Mouse (Mus musculus) CH12.LX (cell line): ENCODE results near the gene 1700020L24Rik. TPM values are rescaled to one million over a fixed set of nuclear protein-coding genes. Genes with fewer than 3 reads are reported as not detected.
A peak's percentile ranks its signal among the peaks of the same experiment; 100 is the strongest.

Experiments
- DNase-seq: peaks from one replicate; pipeline ENCODE4 v3.0.0-alpha.2; 2013; ENCODE audit errors: extremely low read depth
- H3K27ac ChIP-seq: 2 replicates; pipeline ENCODE4 v1.5.1; 2012; ENCODE audit warnings: low read depth, mild to moderate bottlenecking, control low read depth, moderate library complexity; ENCODE audit not compliant: insufficient read depth
- H3K27me3 ChIP-seq: replicated peaks from 2 replicates; pipeline ENCODE3; 2012; ENCODE audit warnings: inconsistent platforms
- H3K36me3 ChIP-seq, 2 experiments: replicated peaks in 1 of 2; 2 replicates each; pipeline versions ENCODE3 to v1.6.1; 2012; ENCODE audit warnings: inconsistent platforms in 1 of 2, low read length in 1 of 2, mild to moderate bottlenecking in 1 of 2, mixed read lengths in 1 of 2, moderate library complexity in 1 of 2; ENCODE audit not compliant: control insufficient read depth in 1 of 2, insufficient read depth in 1 of 2
- H3K4me1 ChIP-seq, 2 experiments: 2 replicates each; pipeline ENCODE4 v1.6.1; 2012; ENCODE audit warnings: inconsistent platforms in 1 of 2, moderate library complexity in 1 of 2; ENCODE audit not compliant: insufficient read depth in 2 of 2, control insufficient read depth in 1 of 2
- H3K4me2 ChIP-seq: 2 replicates; pipeline ENCODE4 v1.6.1; 2012; ENCODE audit warnings: low read depth, mild to moderate bottlenecking, control low read depth; ENCODE audit not compliant: poor library complexity, insufficient read depth, severe bottlenecking
- H3K4me3 ChIP-seq, 3 experiments: fragments of 150-350 bp in 1 of 3; sonication (generic) in 1 of 3; replicated peaks in 1 of 3; 2 replicates each; pipeline versions ENCODE3 to v1.5.1; 2011 to 2012; ENCODE audit warnings: low read depth in 2 of 3, low read length in 2 of 3, mild to moderate bottlenecking in 2 of 3, moderate library complexity in 2 of 3, control low read depth in 1 of 3, improper control_type of control experiment in 1 of 3, inconsistent platforms in 1 of 3, mixed read lengths in 1 of 3; ENCODE audit not compliant: poor library complexity in 1 of 3
- H3K79me2 ChIP-seq: replicated peaks from 2 replicates; pipeline ENCODE4 v1.6.1; 2012; ENCODE audit warnings: mild to moderate bottlenecking, moderate library complexity; ENCODE audit not compliant: control insufficient read depth, poor library complexity, insufficient read depth, severe bottlenecking; ENCODE audit errors: extremely low read depth
- H3K9ac ChIP-seq: 2 replicates; pipeline ENCODE4 v1.6.1; 2012; ENCODE audit warnings: low read depth, mild to moderate bottlenecking, control low read depth, moderate library complexity; ENCODE audit not compliant: insufficient read depth
- H3K9me3 ChIP-seq: replicated peaks from 2 replicates; pipeline ENCODE3; 2012; ENCODE audit warnings: low read length, inconsistent platforms, mixed read lengths
- CTCF ChIP-seq, 2 experiments: IDR thresholded peaks in 1 of 2; conservative IDR thresholded peaks in 1 of 2; 2 replicates each; pipeline ENCODE4 v1.5.1; 2011 to 2012; ENCODE audit warnings: low read depth in 2 of 2, low read length in 2 of 2, improper control_type of control experiment in 1 of 2, inconsistent platforms in 1 of 2, mild to moderate bottlenecking in 1 of 2, moderate library complexity in 1 of 2
- E2F4 ChIP-seq: IDR thresholded peaks from 2 replicates; pipeline ENCODE4 v1.6.1; 2011; ENCODE audit warnings: low read depth, low read length, improper control_type of control experiment; ENCODE audit not compliant: insufficient replicate concordance
- EP300 ChIP-seq: IDR thresholded peaks from 2 replicates; pipeline ENCODE4 v1.6.1; 2011; ENCODE audit warnings: low read length, improper control_type of control experiment
- ETS1 ChIP-seq: conservative IDR thresholded peaks from 2 replicates; pipeline ENCODE4 v1.6.1; 2012; ENCODE audit warnings: low read depth, mild to moderate bottlenecking, inconsistent platforms, low read length, improper control_type of control experiment, moderate library complexity
- HCFC1 ChIP-seq: IDR thresholded peaks from 2 replicates; pipeline ENCODE4 v1.6.1; 2012; ENCODE audit warnings: low read depth, mild to moderate bottlenecking, inconsistent platforms, low read length, improper control_type of control experiment
- IRF4 ChIP-seq: IDR thresholded peaks from 2 replicates; pipeline ENCODE4 v1.6.1; 2014; ENCODE audit warnings: low read depth, mild to moderate bottlenecking, inconsistent platforms, low read length, improper control_type of control experiment
- JUND ChIP-seq: conservative IDR thresholded peaks from 2 replicates; pipeline ENCODE4 v1.6.1; 2011; ENCODE audit warnings: low read depth, low read length, improper control_type of control experiment
- KAT2A ChIP-seq: IDR thresholded peaks from 2 replicates; pipeline ENCODE4 v1.6.1; 2012; ENCODE audit warnings: low read length, improper control_type of control experiment, inconsistent platforms; ENCODE audit not compliant: insufficient replicate concordance
- MAFK ChIP-seq: IDR thresholded peaks from 2 replicates; pipeline ENCODE4 v1.6.1; 2011; ENCODE audit warnings: low read length, improper control_type of control experiment; ENCODE audit not compliant: insufficient replicate concordance
- MAX ChIP-seq: IDR thresholded peaks from 2 replicates; pipeline ENCODE4 v1.6.1; 2011; ENCODE audit warnings: low read length, improper control_type of control experiment
- MAZ ChIP-seq: IDR thresholded peaks from 2 replicates; pipeline ENCODE4 v1.6.1; 2012; ENCODE audit warnings: low read depth, mild to moderate bottlenecking, inconsistent platforms, low read length, improper control_type of control experiment, moderate library complexity
- NRF1 ChIP-seq: IDR thresholded peaks from 2 replicates; pipeline ENCODE4 v1.6.1; 2014; ENCODE audit warnings: low read depth, mild to moderate bottlenecking, inconsistent platforms, low read length, improper control_type of control experiment, moderate library complexity
- POLR2A ChIP-seq: IDR thresholded peaks from 2 replicates; pipeline ENCODE4 v1.6.1; 2011; ENCODE audit warnings: low read depth, mild to moderate bottlenecking, improper control_type of control experiment, low read length
- RCOR1 ChIP-seq: conservative IDR thresholded peaks from 2 replicates; pipeline ENCODE4 v1.6.1; 2012; ENCODE audit warnings: low read depth, mild to moderate bottlenecking, inconsistent platforms, low read length, improper control_type of control experiment
- SIN3A ChIP-seq: IDR thresholded peaks from 2 replicates; pipeline ENCODE4 v1.6.1; 2012; ENCODE audit warnings: low read length, improper control_type of control experiment, inconsistent platforms
- SMC3 ChIP-seq: IDR thresholded peaks from 2 replicates; pipeline ENCODE4 v1.6.1; 2011; ENCODE audit warnings: low read depth, low read length, improper control_type of control experiment
- TBP ChIP-seq: conservative IDR thresholded peaks from 2 replicates; pipeline ENCODE4 v1.6.1; 2011; ENCODE audit warnings: low read depth, low read length, improper control_type of control experiment
- TCF12 ChIP-seq: IDR thresholded peaks from 2 replicates; pipeline ENCODE4 v1.6.1; 2014; ENCODE audit warnings: low read depth, mild to moderate bottlenecking, inconsistent platforms, low read length, improper control_type of control experiment
- USF1 ChIP-seq: IDR thresholded peaks from 2 replicates; pipeline ENCODE4 v1.6.1; 2014; ENCODE audit warnings: low read depth, mild to moderate bottlenecking, inconsistent platforms, low read length, improper control_type of control experiment
- USF2 ChIP-seq: conservative IDR thresholded peaks from 2 replicates; pipeline ENCODE4 v1.6.1; 2011; ENCODE audit warnings: low read depth, low read length, improper control_type of control experiment
- ZKSCAN1 ChIP-seq: IDR thresholded peaks from 2 replicates; pipeline ENCODE4 v1.6.1; 2012; ENCODE audit warnings: low read depth, inconsistent platforms, low read length, improper control_type of control experiment, borderline replicate concordance
- ZMIZ1 ChIP-seq: IDR thresholded peaks from 2 replicates; pipeline ENCODE4 v1.6.1; 2012; ENCODE audit warnings: low read depth, mild to moderate bottlenecking, inconsistent platforms, low read length, improper control_type of control experiment
- dilution Hi-C: fragments of 300-500 bp; cut with MboI; formaldehyde crosslinking; loops from 2 replicates; pipeline ENCODE4 v1.14.3; 2020; ENCODE audit warnings: low sequenced_read_pairs; ENCODE audit not compliant: extremely low pct_unique_long_range_greater_than_20kb, extremely low pct_ligation_motif_present
- in situ Hi-C: fragments of 300-500 bp; cut with MboI; formaldehyde crosslinking; loops from 3 replicates; pipeline ENCODE4 v1.14.3; 2019; ENCODE audit warnings: low sequenced_read_pairs, low pct_ligation_motif_present, low pct_unique_long_range_greater_than_20kb, mixed read lengths
- polyA plus RNA-seq: library from polyadenylated mRNA; unstranded; fragments of >175 nt; gene quantifications from 2 replicates; pipeline ENCODE4 v1.2.1, GENCODE M21; 2012; ENCODE audit warnings: low read depth; ENCODE audit not compliant: insufficient read length
- total RNA-seq, 2 experiments: library from RNA; depleted of rRNA; stranded (reverse); fragments of 300-350 nt in 1 of 2; fragments of >200 nt in 1 of 2; gene quantifications; 2 replicates each; pipeline ENCODE4 v1.2.3; 2012 to 2014

Gene 1700020L24Rik
- total and polyA plus RNA-seq, 3 experiments, result 0.21 to 0.40 TPM; not detected in 1

GRCm38 (mm10) chr11:83398724-83399123 lies 38.8 kb upstream of the 1700020L24Rik start:
- in situ Hi-C loops (no loop called here), dilution Hi-C loops (no loop called here)
- Histone ChIP-seq H3K79me2 (no peaks in the 10 kb centered on the region), H3K9ac (0 out of 2 replicates have a peak overlapping the region, but pooled peaks have one; percentile 11), H3K4me2 (0 out of 2 replicates have a peak overlapping the region, but pooled peaks have one; percentile 8), H3K4me3 (no peak overlapping the region), H3K4me1 (peaks cover 12 to 31% of the 10 kb centered on the region in 2 experiments), H3K27me3 (no peaks in the 10 kb centered on the region), H3K9me3 (no peaks in the 10 kb centered on the region), H3K27ac (peak overlapping the region; percentile 40), H3K36me3 (peaks cover 39 to 82% of the 10 kb centered on the region in 2 experiments)
- 0 out of 2 replicates have a peak, but pooled peaks have one; percentile 14 for TF ChIP-seq HCFC1
- TF ChIP-seq ZKSCAN1, result no peak
- peak; percentile 11; the same call in 1 of the 2 replicates for TF ChIP-seq SMC3
- TF ChIP-seq POLR2A, result no peak
- no peak for TF ChIP-seq NRF1
- TF ChIP-seq SIN3A, result peak; percentile 61
- peak; percentile 61 for TF ChIP-seq EP300
- TF ChIP-seq RCOR1, result no peak
- no peak for TF ChIP-seq CTCF (conservative IDR thresholded peaks at IDR 0.05 in 1 of 2, IDR thresholded peaks at IDR 0.05 in 1 of 2; ENCODE audit: low read depth in 2 of 2, low read length in 2 of 2)
- TF ChIP-seq ETS1, result peak; percentile 18; the same call in 1 of the 2 replicates
- TF ChIP-seq MAFK, result no peak
- TF ChIP-seq IRF4, result 0 out of 2 replicates have a peak, but pooled peaks have one; percentile 34
- TF ChIP-seq USF2, result no peak
- peak; percentile 37; the same call in 1 of the 2 replicates for TF ChIP-seq TCF12
- 0 out of 2 replicates have a peak, but pooled peaks have one; percentile 25 for TF ChIP-seq MAZ
- peak; percentile 22; the same call in 1 of the 2 replicates for TF ChIP-seq JUND
- TF ChIP-seq E2F4, result no peak
- no peak for TF ChIP-seq USF1
- no peak for TF ChIP-seq TBP
- DNase-seq, result peak; percentile 70

GRCm38 (mm10) chr11:83403787-83404186 lies 33.7 kb upstream of the 1700020L24Rik start:
- no peak for DNase-seq
- no peak overlapping the region for H3K4me2 ChIP-seq
- in situ Hi-C loops (loop anchor here (25.0 kb wide), 1 partner anchor 491 kb away; the partner anchor contains the start of genes Nle1 and Unc45b), dilution Hi-C loops (no loop called here)
- TF ChIP-seq KAT2A, result no peak
- no peak for TF ChIP-seq RCOR1
- TF ChIP-seq MAFK, result no peak
- TF ChIP-seq MAX, result no peak
- TF ChIP-seq ZMIZ1, result no peak
- no peak for TF ChIP-seq E2F4
- no peak overlapping the region for H3K4me3 ChIP-seq
- H3K9me3 ChIP-seq, result no peaks in the 10 kb centered on the region
- H3K9ac ChIP-seq, result no peak overlapping the region
- H3K27me3 ChIP-seq, result no peaks in the 10 kb centered on the region
- H3K4me1 ChIP-seq, result peaks cover 17 to 52% of the 10 kb centered on the region in 2 experiments
- no peak overlapping the region for H3K27ac ChIP-seq
- no peaks in the 10 kb centered on the region for H3K79me2 ChIP-seq
- H3K36me3 ChIP-seq, result peaks cover 26 to 61% of the 10 kb centered on the region in 2 experiments
